Mouse (Mus musculus): ENCODE data around the gene Miga2. TPM values are rescaled to one million over a fixed set of nuclear protein-coding genes. Genes with fewer than 3 reads are reported as not detected.
A peak's percentile ranks its signal among the peaks of the same experiment; 100 is the strongest.

Gene Miga2
- polyA plus RNA-seq, 1 experiment, result 11.1 TPM

DNA sequence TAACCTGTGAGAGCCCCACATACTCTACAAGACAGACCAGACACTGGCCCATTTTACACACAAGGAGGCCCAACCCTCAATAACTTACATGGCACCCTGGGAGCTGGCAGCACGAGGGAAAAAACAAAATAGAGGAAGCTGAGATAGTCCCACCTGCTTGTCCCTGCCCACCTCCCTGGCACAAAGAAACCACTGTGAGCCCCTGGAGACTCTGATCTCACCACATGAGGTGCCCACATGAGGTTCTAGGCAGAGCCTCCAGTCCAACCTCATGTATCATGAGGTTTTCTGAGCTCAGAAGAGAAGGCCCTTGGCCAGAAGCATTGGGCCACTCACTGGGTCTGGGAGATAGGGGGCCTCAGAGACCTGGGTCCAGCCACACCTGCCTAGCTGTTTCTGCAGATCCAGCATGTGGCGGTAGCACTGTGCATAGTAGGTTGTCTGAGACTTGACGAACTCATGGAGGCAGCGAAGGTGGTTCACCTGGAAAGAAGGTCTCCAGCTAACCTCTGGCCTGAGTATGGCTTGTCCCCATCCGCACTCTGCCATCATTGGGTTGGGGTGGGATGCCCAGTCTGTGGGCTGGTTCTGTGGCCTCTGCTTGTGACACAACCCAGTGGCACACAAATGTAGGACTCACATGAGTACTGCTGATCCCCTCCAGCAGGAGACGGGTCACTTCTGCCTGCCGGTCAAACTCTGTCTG is 17.9 kb upstream of the Miga2 start:
- peaks cover 42% of the 10 kb centered on the region for H3K36me3 ChIP-seq (ENCODE audit: control insufficient read depth, insufficient read depth, low read length)
- TF ChIP-seq POLR2A (IDR thresholded peaks at IDR 0.05; ENCODE audit: low read depth, low read length) (no peak), CTCF (IDR thresholded peaks at IDR 0.05; ENCODE audit: extremely low read depth, insufficient read depth, insufficient read length, insufficient replicate concordance) (no peak)

GRCm38 (mm10) chr2:30349196-30349595 is 14.8 kb upstream of the Miga2 start:
- Histone ChIP-seq H3K27me3 (ENCODE audit: control insufficient read depth, insufficient read depth, low read length) (no peaks in the 10 kb centered on the region), H3K4me3 (ENCODE audit: extremely low read depth, insufficient read depth, insufficient read length) (no peak overlapping the region), H3K4me1 (ENCODE audit: control insufficient read depth, insufficient read depth, insufficient read length) (no peaks in the 10 kb centered on the region), H3K27ac (ENCODE audit: insufficient read depth, low read length) (no peak overlapping the region), H3K36me3 (ENCODE audit: control insufficient read depth, insufficient read depth, low read length) (peaks cover 22% of the 10 kb centered on the region)
- DNase-seq (ENCODE audit: low read depth in 1 of 2, low spot score in 2 of 2), result no peak
- TF ChIP-seq CTCF (IDR thresholded peaks at IDR 0.05; ENCODE audit: extremely low read depth, insufficient read depth, insufficient read length, insufficient replicate concordance), result no peak
- TF ChIP-seq POLR2A (IDR thresholded peaks at IDR 0.05; ENCODE audit: low read depth, low read length), result no peak
- 78% methylated on average over 6 of the region's 6 CpGs for WGBS

More for the DNA sequence above, 17.9 kb upstream of the Miga2 start:
- H3K27me3 ChIP-seq (ENCODE audit: control insufficient read depth, insufficient read depth, low read length), result no peaks in the 10 kb centered on the region
- WGBS, result 76% methylated on average over 7 of the region's 7 CpGs
- no peak overlapping the region for H3K27ac ChIP-seq (ENCODE audit: insufficient read depth, low read length)
- no peaks in the 10 kb centered on the region for H3K4me1 ChIP-seq (ENCODE audit: control insufficient read depth, insufficient read depth, insufficient read length)
- no peak overlapping the region for H3K4me3 ChIP-seq (ENCODE audit: extremely low read depth, insufficient read depth, insufficient read length)
- peak in 1 of 2 experiments; percentile 31 for DNase-seq (ENCODE audit: low read depth in 1 of 2, low spot score in 2 of 2)

DNA sequence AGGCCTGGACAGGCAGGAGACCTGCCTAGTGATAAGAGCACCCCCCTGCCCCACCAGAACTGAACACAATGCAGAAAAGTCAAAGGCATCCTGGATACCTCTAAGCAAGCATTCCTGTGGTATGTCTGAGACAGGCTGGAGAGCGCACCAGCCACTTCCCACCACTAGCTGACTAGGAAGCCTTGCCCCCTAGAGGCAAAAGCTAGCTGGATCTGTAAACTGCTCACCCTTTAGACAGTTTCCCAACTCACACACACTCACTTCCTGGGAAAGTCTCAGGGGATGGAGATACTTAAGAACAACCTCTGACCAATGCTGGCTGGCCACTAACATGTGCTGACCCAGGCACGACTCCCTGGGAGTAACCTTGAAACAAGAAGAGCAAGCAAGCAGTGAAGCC is 12.9 kb upstream of the Miga2 start:
- no peaks in the 10 kb centered on the region for H3K4me1 ChIP-seq (ENCODE audit: control insufficient read depth, insufficient read depth, insufficient read length)
- H3K36me3 ChIP-seq (ENCODE audit: control insufficient read depth, insufficient read depth, low read length), result peaks cover 17% of the 10 kb centered on the region
- TF ChIP-seq CTCF (IDR thresholded peaks at IDR 0.05; ENCODE audit: extremely low read depth, insufficient read depth, insufficient read length, insufficient replicate concordance), result no peak
- TF ChIP-seq POLR2A (IDR thresholded peaks at IDR 0.05; ENCODE audit: low read depth, low read length), result no peak
- no peak overlapping the region for H3K27ac ChIP-seq (ENCODE audit: insufficient read depth, low read length)
- 88% methylated on average over 2 of the region's 2 CpGs for WGBS
- H3K4me3 ChIP-seq (ENCODE audit: extremely low read depth, insufficient read depth, insufficient read length), result no peak overlapping the region
- no peaks in the 10 kb centered on the region for H3K27me3 ChIP-seq (ENCODE audit: control insufficient read depth, insufficient read depth, low read length)
- DNase-seq (ENCODE audit: low read depth in 1 of 2, low spot score in 2 of 2), result no peak

GRCm38 (mm10) chr2:30355861-30356260 is 8.2 kb upstream of the Miga2 start:
- DNase-seq (ENCODE audit: low read depth in 1 of 2, low spot score in 2 of 2), result no peak
- TF ChIP-seq POLR2A (IDR thresholded peaks at IDR 0.05; ENCODE audit: low read depth, low read length), result no peak
- TF ChIP-seq CTCF (IDR thresholded peaks at IDR 0.05; ENCODE audit: extremely low read depth, insufficient read depth, insufficient read length, insufficient replicate concordance), result no peak
- WGBS, result 75% methylated on average over 4 of the region's 4 CpGs
- Histone ChIP-seq H3K27ac (ENCODE audit: insufficient read depth, low read length) (no peak overlapping the region), H3K4me3 (ENCODE audit: extremely low read depth, insufficient read depth, insufficient read length) (no peak overlapping the region), H3K36me3 (ENCODE audit: control insufficient read depth, insufficient read depth, low read length) (peaks cover 7% of the 10 kb centered on the region), H3K27me3 (ENCODE audit: control insufficient read depth, insufficient read depth, low read length) (no peaks in the 10 kb centered on the region), H3K4me1 (ENCODE audit: control insufficient read depth, insufficient read depth, insufficient read length) (peaks cover 6% of the 10 kb centered on the region; the same call in 1 of the 2 replicates)

DNA sequence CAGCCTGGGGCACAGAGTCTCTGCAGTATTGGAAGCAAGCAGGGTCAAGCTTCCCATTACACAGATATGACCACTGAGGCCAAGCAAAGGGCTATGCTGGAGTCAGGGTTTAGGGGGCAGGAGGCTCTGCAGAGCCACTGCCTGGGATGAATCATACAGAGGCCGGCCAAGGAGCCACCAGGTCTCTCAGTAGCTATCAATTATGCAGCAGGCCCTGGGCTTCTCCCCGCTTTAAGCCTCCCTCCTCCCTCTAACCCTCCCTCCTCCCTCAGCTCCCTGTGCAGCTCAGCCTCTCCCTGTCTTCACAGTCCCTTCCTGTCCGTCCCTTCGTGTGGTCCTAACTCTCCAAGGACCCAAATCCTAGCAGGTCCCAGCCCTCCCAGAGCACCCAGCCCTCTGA is 7.8 kb upstream of the Miga2 start:
- no peak overlapping the region for H3K4me3 ChIP-seq (ENCODE audit: extremely low read depth, insufficient read depth, insufficient read length)
- no peak for TF ChIP-seq CTCF (IDR thresholded peaks at IDR 0.05; ENCODE audit: extremely low read depth, insufficient read depth, insufficient read length, insufficient replicate concordance)
- no peak for TF ChIP-seq POLR2A (IDR thresholded peaks at IDR 0.05; ENCODE audit: low read depth, low read length)
- no peak overlapping the region for H3K27ac ChIP-seq (ENCODE audit: insufficient read depth, low read length)
- WGBS, result 85% methylated on average over 4 of the region's 4 CpGs
- peaks cover 7% of the 10 kb centered on the region for H3K36me3 ChIP-seq (ENCODE audit: control insufficient read depth, insufficient read depth, low read length)
- peaks cover 6% of the 10 kb centered on the region; the same call in 1 of the 2 replicates for H3K4me1 ChIP-seq (ENCODE audit: control insufficient read depth, insufficient read depth, insufficient read length)
- no peaks in the 10 kb centered on the region for H3K27me3 ChIP-seq (ENCODE audit: control insufficient read depth, insufficient read depth, low read length)
- no peak for DNase-seq (ENCODE audit: low read depth in 1 of 2, low spot score in 2 of 2)

DNA sequence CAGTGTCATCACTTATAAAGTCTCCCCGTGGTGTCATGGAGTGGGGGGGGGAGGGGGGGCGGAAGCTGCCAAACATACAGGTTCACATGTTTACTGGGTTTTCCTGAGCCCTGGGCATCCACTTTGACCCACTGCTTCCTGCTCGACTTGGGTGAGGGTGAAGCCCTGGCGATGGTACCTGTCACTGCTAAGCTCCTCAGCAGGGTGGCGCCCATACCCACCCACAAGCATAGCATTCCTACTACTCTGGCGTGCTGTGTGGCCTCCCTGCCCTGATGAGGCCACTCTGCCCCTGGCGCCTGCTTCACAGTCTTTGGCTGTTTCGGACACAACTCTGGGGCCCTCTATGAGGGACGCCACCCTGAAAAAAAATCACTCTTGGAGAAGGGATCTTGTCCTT is 7.1 kb upstream of the Miga2 start:
- no peak for DNase-seq (ENCODE audit: low read depth in 1 of 2, low spot score in 2 of 2)
- Histone ChIP-seq H3K4me3 (ENCODE audit: extremely low read depth, insufficient read depth, insufficient read length) (no peak overlapping the region), H3K27ac (ENCODE audit: insufficient read depth, low read length) (no peak overlapping the region), H3K27me3 (ENCODE audit: control insufficient read depth, insufficient read depth, low read length) (no peaks in the 10 kb centered on the region), H3K36me3 (ENCODE audit: control insufficient read depth, insufficient read depth, low read length) (peaks cover 7% of the 10 kb centered on the region), H3K4me1 (ENCODE audit: control insufficient read depth, insufficient read depth, insufficient read length) (peaks cover 6% of the 10 kb centered on the region; the same call in 1 of the 2 replicates)
- TF ChIP-seq POLR2A (IDR thresholded peaks at IDR 0.05; ENCODE audit: low read depth, low read length) (no peak), CTCF (IDR thresholded peaks at IDR 0.05; ENCODE audit: extremely low read depth, insufficient read depth, insufficient read length, insufficient replicate concordance) (no peak)
- 81% methylated on average over 9 of the region's 9 CpGs for WGBS

Data from spleen, adult 2 months (tissue).